Mouse (Mus musculus) liver, adult 2 months (tissue): Measurements from ENCODE around the gene Gm10912.

Source experiments
- CTCF ChIP-seq: fragments of 200-500 bp; IDR thresholded peaks from 2 replicates; pipeline ENCODE4 v1.5.1; 2011; ENCODE audit warnings: low read depth, low read length, control low read depth
- POLR2A ChIP-seq: fragments of 200-500 bp; IDR thresholded peaks from 2 replicates; pipeline ENCODE4 v1.6.1; 2011; ENCODE audit warnings: low read length, control low read depth; ENCODE audit not compliant: insufficient read depth; ENCODE audit errors: extremely low read depth

- no peak for TF ChIP-seq CTCF
- TF ChIP-seq POLR2A = no peak
Measured at GRCm38 (mm10) chr2:104099946-104100345, 34.3 kb downstream of the Gm10912 start.
